Mouse (Mus musculus): ENCODE data around the gene Krtap2-4.

The Krtap2-4 gene

GRCm38 (mm10) chr11:99583245-99583704 lies 31.4 kb downstream of the Krtap2-4 start, which contains the start of gene Krtap1-4:
Krtap1-4 (minus strand) TSS chr11:99583654.
- no peak for DNase-seq (ENCODE audit: low read depth, low spot score)

GRCm38 (mm10) chr11:99581564-99581963 lies 33.1 kb downstream of the Krtap2-4 start:
- no peak for DNase-seq (ENCODE audit: low read depth, low spot score)

- no peak for DNase-seq (ENCODE audit: low read depth, low spot score)
These were observed 33.6 kb downstream of the Krtap2-4 start for GRCm38 (mm10) chr11:99581051-99581450.

DNA sequence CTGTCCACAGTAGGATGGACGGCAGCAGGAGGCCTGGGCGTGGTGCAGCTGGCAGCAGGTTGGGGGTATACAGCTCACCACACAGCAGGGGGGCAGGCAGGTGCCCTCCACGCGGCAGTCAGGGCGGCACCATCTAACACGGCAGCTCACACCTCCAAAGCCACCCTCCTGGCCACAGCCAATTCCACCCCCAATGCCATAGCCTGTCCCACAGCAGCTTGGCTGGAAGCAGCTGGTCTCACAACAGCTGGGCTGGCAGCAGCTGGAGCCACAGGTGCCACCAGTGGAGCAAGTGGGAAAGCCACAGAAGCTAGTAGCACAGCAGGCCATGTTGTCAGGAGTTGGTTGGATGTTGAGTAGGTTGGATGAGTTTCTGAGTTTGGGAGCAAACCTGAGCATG lies 34.0 kb downstream of the Krtap2-4 start, which contains the start of gene Krtap1-5:
Gene Krtap1-5 (minus strand): TSS at position 381 of the 400 bp plus-strand sequence.
- DNase-seq (ENCODE audit: low read depth, low spot score), result no peak

DNA sequence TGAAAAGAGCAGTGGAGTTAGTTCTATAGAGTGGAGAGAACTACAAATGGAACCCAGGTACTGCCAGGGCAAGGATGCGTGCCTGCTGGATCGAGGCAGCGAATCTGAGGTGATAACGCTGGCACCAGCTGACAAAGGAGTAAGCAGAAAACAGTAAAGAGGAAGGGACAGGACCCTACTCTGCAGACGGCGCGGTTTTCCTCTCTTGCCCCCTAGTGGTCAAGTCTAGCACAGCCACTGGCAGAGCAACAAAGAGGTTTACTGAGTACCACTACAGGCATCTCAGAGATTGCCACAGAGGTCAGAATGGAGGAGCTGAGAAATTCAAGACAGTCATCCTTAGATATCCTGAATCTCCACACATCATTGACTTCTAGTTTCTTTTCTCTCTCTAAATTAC lies 40.5 kb downstream of the Krtap2-4 start:
- DNase-seq (ENCODE audit: low read depth, low spot score), result no peak

DNA sequence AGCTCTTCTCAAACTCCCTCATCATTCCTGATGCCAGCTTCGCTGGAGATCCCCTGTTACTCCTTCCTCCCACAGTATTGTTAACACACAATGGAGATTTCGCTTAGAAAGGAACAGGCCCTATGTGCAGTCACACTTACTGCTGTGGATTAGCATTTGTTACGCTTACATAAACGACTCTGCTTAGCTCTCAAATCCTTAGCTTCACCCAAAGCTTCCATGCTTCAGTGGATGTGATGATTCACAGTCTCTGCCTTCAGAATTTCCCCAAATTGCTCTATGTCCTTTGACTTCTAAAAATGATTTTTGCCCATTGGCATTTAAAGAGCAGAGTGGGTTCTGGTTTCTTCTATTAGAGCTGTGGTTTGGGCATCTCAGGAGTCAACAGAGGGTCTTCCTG lies 41.5 kb downstream of the Krtap2-4 start:
- no peak for DNase-seq (ENCODE audit: low read depth, low spot score)

DNA sequence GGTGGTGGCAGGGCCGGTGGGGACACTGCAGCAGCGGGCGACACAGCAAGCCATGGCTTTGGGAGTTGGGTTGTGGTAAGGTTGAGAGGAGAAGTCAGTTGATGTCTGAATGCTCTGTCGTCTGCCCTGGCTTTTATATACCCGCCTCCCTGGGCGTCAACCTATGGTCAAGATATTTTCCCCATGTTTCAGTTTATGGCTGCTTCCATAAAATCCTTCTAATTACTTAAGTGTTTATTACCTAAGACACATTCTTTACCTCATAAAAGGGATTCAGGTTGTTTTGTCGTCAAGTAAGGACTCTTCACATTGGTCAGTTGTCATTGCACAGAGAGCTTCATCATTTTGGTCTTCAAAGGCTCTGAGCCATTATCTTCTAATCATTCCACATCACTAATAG lies 48.1 kb downstream of the Krtap2-4 start, which contains the start of gene Krtap3-1:
Gene Krtap3-1 (minus strand): TSS at position 101 of the 400 bp plus-strand sequence.
- no peak for DNase-seq (ENCODE audit: low read depth, low spot score)
